Mouse (Mus musculus) inflammation-experienced regulatory T-cells, adult 16 weeks (primary cell): ENCODE measurements around the gene Ercc6l2. TPM values are rescaled to one million over a fixed set of nuclear protein-coding genes. Genes with fewer than 3 reads are reported as not detected.

Source experiments
- polyA plus RNA-seq: library from polyadenylated mRNA; unstranded; fragments of 100-300 nt; shearing (Covaris generic); gene quantifications from one replicate; pipeline ENCODE4 v1.2.1, GENCODE M21; 2017

Gene Ercc6l2
- polyA plus RNA-seq, result 24.5 TPM

GRCm38 (mm10) chr13:63814746-63815681, at the start of gene Ercc6l2:
Gene Ercc6l2 (plus strand): TSS chr13:63815240.

Other genes with a start within 250 kb of the Ercc6l2 start
- gene Ptch1, start 241.6 kb upstream of the Ercc6l2 start, polyA plus RNA-seq, result 14.7 TPM